Mouse (Mus musculus) right cerebral cortex, adult 2 months (tissue): Measurements from ENCODE around the gene Gpx3.
"Not testable (repeated sequence)": the region's sequence is repeated elsewhere in the genome, so short reads cannot be mapped to it uniquely, and the experiment has no call there.

Experiments used
- DNase-seq, 2 experiments: peaks; one replicate each; pipeline ENCODE4 v3.0.0; 2021 to 2022; ENCODE audit warnings: low spot score in 2 of 2

Gpx3 gene

DNA sequence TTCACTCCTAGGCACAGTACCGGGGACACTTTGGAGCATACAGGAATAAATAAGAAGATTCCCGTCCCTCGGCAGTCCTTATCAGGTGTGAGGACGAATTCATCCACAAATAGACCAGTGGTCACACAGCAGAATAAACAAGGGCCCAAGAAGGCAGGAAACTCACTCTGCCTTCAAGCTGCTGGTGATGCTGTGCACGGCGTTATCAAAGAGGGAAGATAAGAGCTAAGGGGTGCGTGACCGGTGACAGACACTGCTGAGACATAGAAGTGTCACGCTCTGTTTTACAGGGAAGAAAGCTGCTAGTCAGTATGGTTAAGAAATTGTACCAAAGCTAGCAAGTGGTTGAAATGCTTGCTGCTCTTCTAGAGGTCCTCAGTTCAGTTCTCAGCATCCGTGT lies 22.3 kb upstream of the Gpx3 start:
- no peak for DNase-seq

DNA sequence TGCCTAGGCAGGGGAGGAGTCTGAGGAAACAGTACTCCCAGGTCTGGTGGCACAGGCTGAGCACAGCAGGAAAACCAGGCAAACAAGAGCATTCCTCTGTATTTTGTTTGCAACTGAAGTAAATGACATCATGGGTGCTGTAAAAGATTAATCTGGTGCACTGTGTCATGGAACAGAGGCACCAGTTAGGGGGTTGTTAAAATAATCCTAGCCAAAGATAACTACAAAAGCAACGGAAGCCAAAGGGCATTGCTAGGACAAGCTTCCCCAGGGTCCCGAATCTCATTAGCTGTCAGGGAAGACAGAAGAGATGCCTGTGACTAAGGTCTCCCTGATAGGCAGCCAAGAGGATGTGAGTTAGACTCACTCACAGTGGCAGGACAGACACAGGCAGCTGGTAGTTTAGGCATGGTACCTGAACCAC lies 21.2 kb upstream of the Gpx3 start:
- no peak for DNase-seq

DNA sequence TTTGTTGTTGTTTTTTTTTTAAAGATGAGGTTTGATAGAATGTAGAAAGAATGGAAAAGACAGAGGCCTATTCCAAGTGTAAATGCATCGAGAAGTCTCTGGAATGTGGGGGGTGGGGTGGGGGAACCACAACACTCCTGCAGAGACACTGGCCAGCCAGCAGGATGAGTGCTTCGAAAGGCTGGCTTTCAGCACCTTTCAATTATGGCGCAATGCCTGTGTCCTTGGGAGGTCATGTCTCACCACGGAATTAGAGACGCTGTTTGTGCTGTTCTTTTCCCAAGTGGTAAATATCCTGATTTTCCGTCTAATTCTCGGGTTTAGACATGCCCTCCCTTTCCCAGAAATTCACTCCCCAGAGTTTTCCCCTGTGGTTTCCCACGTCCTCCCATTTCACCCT lies 19.6 kb upstream of the Gpx3 start:
- DNase-seq: no peak

GRCm38 (mm10) chr11:54884197-54884828 lies 17.9 kb upstream of the Gpx3 start:
- DNase-seq: no peak

DNA sequence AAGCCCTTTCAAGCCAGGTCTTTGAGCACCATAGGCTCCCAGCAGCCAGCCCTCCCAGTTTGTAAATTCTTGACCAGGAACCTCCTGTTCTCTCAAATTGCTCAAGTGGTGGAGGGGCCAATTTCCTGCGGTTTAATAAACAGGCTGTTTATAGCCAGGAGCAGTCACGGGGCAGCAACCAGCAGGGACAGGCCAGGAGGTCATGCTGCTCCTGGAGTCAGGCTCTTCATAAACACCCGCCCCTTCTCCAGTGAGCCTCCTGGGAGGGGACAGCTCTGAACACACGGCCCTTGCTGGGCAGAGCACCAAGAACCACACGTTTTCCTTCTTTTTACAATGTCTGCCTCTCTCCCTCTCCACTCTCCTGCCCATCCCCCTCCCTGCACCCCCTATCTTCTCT lies 17.3 kb upstream of the Gpx3 start:
- no peak for DNase-seq

DNA sequence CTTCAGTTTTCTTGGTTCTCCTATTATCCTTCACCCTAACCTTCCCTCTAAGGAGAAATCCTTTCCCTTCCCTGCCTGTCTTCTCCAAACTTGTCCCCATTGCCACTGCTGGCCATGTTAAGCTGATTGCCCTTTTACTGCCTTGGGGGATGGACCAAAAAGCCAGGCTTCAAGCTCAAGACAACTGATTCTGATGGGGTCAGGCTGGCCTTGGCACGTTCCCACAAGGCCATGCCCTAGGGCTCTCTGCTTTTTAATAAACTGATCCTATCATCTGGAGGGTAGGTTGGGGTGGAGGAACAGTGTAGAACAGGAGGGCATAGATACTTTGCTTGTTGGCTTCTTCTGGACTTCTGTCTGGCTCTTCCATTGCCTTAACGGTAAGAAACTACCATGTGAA lies 16.8 kb upstream of the Gpx3 start:
- no peak for DNase-seq

DNA sequence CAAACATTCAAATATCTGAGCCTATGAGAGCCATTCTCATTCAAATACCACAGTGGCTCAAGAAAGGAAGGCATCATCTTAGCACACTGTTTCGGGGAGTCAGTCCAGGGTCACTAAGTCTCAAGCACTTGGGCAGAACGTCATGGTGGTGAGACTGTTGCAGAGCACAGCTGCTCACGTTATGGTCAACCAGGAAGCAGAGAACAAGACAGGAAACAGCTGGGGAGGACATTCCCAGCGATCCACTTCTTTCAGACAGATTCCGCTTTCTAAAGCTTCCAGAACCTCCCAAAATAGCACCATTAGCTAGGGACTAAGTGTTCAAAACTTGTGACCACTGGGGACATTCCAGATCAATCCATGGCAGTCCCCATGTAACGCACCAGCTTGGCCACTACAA lies 14.3 kb upstream of the Gpx3 start:
- no peak for DNase-seq

DNA sequence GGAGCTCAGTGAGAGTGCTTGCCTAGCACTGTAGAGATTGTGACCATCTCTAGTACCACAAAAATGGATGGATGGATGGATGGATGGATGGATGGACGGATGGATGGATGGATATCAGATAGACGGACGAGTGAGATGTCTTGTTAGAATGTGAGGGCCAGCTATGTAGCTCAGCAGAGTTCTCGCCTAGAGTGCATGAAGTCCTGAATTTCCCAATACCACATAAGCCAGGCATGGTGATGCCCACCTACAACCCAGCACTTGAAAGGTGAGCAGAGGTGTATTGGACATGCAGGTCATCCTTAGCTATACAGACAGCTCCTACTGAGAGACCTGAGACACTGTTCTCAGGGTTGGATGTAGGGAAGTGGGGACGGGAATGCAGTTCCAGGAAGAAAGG lies 10.9 kb upstream of the Gpx3 start:
- no peak for DNase-seq

GRCm38 (mm10) chr11:54892091-54892490 lies 10.2 kb upstream of the Gpx3 start:
- DNase-seq: no peak

- no peak for DNase-seq
These were observed 7.7 kb upstream of the Gpx3 start for GRCm38 (mm10) chr11:54894589-54894988.

GRCm38 (mm10) chr11:54896646-54897045 lies 5.6 kb upstream of the Gpx3 start:
- not testable (repeated sequence) for DNase-seq

- DNase-seq: no peak
These were observed 4.8 kb upstream of the Gpx3 start for GRCm38 (mm10) chr11:54897470-54897869.

GRCm38 (mm10) chr11:54899657-54900056 lies 2.6 kb upstream of the Gpx3 start:
- no peak for DNase-seq

DNA sequence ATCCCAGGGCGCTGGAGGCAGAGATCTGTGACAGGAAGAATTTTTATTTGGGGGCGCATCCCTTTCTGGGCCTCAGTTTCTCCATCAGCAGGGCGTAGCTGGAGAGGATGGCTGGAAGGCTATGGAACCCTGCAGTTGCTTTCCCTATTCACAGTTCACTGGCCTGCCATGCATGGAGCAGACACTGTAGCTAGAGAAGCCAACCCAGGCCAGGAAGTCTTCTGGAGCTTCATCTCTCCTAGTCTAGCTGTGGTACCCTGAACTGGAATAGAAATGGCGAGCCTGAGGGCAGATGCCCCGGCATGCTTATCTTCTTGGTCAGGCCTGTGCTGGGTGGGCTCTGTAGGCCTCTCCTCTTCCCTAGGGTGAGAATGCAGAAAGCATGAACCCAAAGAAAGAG lies 1.1 kb downstream of the Gpx3 start:
- no peak for DNase-seq

GRCm38 (mm10) chr11:54903940-54904706 lies 1.9 kb downstream of the Gpx3 start:
- no peak for DNase-seq

DNA sequence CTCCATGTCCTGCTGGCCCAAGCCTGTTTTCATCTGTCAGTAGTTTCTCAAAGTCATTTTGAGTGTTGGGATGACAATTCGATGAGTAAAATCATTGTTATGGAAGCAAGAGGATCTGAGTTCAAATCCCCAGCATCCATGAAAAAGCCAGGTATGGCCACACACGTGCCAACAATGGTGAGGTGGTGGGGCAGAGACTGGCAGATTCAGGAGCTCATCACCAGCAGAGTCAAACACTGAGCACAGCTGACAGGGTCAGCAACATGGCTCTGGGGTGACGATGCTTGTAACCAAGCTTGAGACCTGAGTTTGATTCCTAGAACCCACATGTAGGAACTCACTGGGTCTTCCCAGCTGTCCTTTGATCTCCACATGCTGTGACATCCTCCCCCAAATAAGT lies 2.8 kb downstream of the Gpx3 start:
- no peak for DNase-seq

DNA sequence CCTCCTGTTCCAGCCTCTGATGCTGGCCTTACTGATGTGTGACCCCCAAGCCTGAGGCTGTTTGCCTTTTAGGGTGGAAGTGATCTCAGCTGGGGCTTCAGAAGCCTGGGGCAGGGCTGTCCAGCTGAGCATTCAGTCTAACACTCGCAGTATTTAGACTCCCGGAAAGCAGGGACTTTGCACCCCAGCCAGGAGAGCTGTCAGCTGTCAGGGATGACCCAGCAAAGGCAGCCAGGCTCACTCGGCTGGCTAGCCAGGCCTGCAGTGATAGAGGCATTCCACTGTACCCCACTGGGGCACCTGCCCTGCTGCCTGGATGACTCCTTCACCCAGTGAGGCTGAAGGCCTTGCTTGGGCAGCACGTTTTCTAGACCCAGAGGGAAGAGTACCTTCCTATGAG lies 3.7 kb downstream of the Gpx3 start:
- DNase-seq: no peak

DNA sequence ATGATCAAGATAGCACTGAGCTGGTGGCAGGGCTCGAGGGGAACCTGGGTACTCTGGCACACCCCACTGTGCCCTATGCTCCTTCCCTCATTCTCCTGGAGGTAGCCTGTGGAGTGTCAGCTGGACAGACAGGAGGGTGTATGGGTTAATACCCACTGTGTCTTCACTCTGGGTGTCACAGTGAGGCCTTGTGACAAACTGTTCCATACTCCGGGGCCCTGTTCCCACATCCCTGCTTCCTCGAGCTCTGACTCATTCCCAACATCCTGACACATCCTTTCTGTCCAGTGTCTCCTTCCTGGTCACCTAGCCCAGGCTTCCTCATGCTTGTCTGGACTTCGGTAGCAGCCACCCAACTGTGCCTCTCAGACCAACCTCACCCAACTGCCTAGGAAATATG lies 4.2 kb downstream of the Gpx3 start:
- DNase-seq: no peak

DNA sequence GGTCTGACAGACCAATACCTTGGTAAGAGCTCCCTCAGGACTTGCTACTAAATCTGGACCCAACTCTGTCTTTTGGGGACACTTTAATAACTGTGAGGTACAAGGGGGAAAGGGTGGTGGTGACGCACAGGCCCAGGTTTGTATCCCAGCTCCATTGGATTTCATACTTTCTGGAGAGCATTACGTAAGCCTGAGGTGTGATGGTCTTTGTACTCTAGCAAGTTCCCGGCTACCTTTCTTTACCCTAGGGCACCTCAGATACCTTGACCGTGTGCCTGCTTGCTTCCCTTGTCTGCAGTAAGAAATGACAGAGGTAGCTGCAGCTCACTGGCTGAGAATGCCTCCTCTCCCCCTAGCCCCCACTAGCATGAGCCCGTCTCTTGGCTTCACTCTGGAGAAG lies 5.0 kb downstream of the Gpx3 start:
- DNase-seq: no peak

DNA sequence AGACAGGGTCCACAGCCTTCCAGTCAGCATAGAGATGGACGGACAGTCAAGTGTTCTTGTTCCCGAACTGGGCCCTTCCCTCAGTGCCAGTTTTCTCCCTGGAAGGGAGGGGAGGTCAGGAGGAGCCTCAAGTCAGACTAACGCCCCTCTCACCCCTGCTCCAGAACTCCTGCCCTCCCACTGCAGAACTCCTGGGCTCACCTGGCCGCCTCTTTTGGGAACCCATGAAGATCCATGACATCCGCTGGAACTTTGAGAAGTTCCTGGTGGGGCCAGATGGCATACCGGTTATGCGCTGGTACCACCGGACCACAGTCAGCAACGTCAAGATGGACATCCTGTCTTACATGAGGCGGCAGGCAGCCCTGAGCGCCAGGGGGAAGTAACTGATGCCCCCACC lies 7.0 kb downstream of the Gpx3 start:
- no peak for DNase-seq

GRCm38 (mm10) chr11:54910081-54910665 lies 7.9 kb downstream of the Gpx3 start:
- DNase-seq: no peak

DNA sequence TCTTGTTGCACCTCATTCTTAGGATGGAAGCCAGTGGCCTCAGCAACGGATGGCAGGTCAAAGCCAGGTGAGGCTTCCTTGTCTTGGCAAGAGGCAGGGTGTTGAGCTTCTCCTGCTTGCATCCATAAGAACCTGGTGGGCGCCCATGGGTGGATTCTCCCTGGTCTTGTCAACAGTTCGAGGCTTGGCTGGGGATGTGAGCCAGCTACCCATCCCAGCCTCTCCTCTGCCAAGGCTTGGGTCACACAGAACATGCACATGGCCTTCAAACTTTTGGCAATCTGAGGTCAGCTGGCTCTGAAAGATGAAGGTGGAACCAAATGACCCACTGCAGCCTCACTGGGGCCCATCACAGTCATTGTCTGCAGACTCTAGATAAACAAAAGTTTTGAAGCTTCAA lies 8.9 kb downstream of the Gpx3 start:
- DNase-seq: no peak
